Mouse (Mus musculus) ES-Bruce4 (cell line): ENCODE measurements at regions not wholly inside any gene's neighbourhood (a gene's known extent, or its start where the extent isn't known, plus 50 kb on each side); places are given as distances from the start of the nearest gene placed in this dataset.

Experiments used
- CTCF ChIP-seq: IDR thresholded peaks from one replicate; pipeline ENCODE4 v1.8.1; 2011; ENCODE audit warnings: low read depth, low read length
- POLR2A ChIP-seq: IDR thresholded peaks from one replicate; pipeline ENCODE4 v1.8.1; 2011; ENCODE audit warnings: low read length; ENCODE audit not compliant: insufficient read depth

DNA sequence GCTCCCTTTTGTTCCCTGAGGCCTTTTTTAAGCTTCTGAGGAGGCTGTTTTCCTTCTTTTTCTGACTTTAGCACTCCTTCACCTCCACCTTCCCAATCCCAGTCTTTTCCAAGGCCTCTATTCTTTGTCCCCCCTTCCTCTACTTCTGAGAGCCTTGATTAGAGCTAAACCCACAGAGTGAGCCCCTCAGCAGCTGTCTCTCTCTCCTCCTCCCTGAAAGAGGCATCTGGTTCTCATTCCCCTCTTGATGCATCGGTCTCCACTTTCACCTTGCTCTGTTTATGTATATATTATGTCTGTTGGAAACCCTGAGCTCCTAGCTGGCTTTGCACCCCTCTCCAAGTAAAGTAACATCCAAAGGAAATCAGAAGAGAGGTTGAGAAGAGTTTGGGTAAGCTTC is 224.6 kb upstream of the Osr1 start:
- TF ChIP-seq POLR2A (no peak), CTCF (no peak)
